Mouse (Mus musculus) lung, adult 2 months (tissue): ENCODE results near the gene Taar2.

Experiments
- CTCF ChIP-seq: fragments of 200-500 bp; IDR thresholded peaks from 2 replicates; pipeline ENCODE4 v1.5.1; 2011; ENCODE audit warnings: mild to moderate bottlenecking, low read length, control low read depth; ENCODE audit not compliant: insufficient read depth
- POLR2A ChIP-seq: fragments of 200-500 bp; IDR thresholded peaks from 2 replicates; pipeline ENCODE4 v1.6.1; 2011; ENCODE audit warnings: low read depth, mild to moderate bottlenecking, control low read depth, low read length, borderline replicate concordance; ENCODE audit errors: extremely low read depth

- TF ChIP-seq CTCF (no peak), POLR2A (no peak)
Observed at GRCm38 (mm10) chr10:23901119-23901518, 37.3 kb upstream of the Taar2 start.
